Mouse (Mus musculus) myocyte (in vitro differentiated cells): ENCODE data around the gene Tnfaip1.

Source experiments
- MAX ChIP-seq: IDR thresholded peaks from one replicate; pipeline ENCODE4 v1.6.1; 2011; ENCODE audit warnings: low read depth, mild to moderate bottlenecking, control low read depth
- POLR2A ChIP-seq: IDR thresholded peaks from one replicate; pipeline ENCODE4 v1.6.1; 2011; ENCODE audit warnings: low read depth, mild to moderate bottlenecking, control low read depth, moderate library complexity; ENCODE audit not compliant: insufficient read length

- TF ChIP-seq POLR2A (no peak), MAX (no peak)
These were observed 45.3 kb downstream of the Tnfaip1 start for GRCm38 (mm10) chr11:78490781-78491241.
